ENCODE assay signal across 8 mouse cellular contexts in the genomic region with DNA sequence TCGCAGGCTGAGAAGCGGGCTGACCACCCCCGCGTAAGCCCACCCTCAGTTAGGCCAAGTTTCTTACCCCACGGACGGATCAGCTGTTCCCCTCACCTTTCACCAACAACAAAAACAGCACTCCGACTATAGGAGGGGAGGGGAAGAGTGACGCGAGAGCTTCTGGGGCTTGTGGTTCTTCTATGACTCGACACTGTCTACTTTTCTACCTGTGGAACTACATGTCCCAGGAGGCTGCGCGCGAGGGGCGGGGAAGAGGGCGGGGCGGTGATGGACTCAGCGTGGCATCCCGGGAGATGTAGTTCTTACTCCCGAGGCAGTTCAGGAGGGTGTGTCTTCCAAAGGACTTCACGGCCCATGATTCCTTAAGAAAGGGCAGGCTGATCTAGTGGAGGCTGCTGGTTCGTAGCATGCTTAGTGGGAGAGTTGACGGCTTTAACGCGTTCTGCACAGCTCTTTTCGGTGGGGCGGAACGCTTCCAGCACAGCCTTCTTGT. TPM values are rescaled to one million over a fixed set of nuclear protein-coding genes. Genes with fewer than 3 reads are reported as not detected.
DNase-seq lines count a peak whose midpoint lies in the region; ATAC-seq and TF ChIP-seq lines count a peak whose summit lies in the region.

Calcoco1 (minus strand) TSS at position 199 of the 496 bp plus-strand sequence.

- peak within 1 kb of the TSS; percentile 31 for H3K27ac ChIP-seq in forebrain, embryonic 16.5 days (ENCODE audit: low read length)
- H3K27ac ChIP-seq in layer of hippocampus, adult 2 months = peak within 1 kb of the TSS; percentile 86
- peak within 1 kb of the TSS; percentile 67; the same call in 1 of the 2 replicates for H3K27ac ChIP-seq in lung, embryonic 14.5 days (ENCODE audit: low read depth)
- H3K27ac ChIP-seq in olfactory bulb, adult 2 months (ENCODE audit: insufficient read depth, low read depth, low read length) = peak within 1 kb of the TSS; percentile 19; the same call in 1 of the 2 replicates
- peak within 1 kb of the TSS; percentile 54; the same call in 1 of the 2 replicates for H3K27ac ChIP-seq in thymus, adult 2 months (ENCODE audit: control insufficient read depth, insufficient read depth, low read length)

- no peaks in the 10 kb centered on the region for H3K9me3 ChIP-seq in G1E (replicated peaks)
- H3K9me3 ChIP-seq in forebrain, embryonic 16.5 days (ENCODE audit: control insufficient read depth, low read length) = no peaks in the 10 kb centered on the region
- no peaks in the 10 kb centered on the region for H3K9me3 ChIP-seq in lung, embryonic 14.5 days (ENCODE audit: low read depth, low read length)

- peak; percentile 85 for DNase-seq in G1E (ENCODE audit: low spot score)
- peak; percentile 92 to 95 for DNase-seq in cerebellum, adult 18-20 months
- DNase-seq in heart, postnatal 36 days = peak; percentile 89 to 92
- peak; percentile 97 to 98 for DNase-seq in layer of hippocampus, adult 2 months (ENCODE audit: low spot score in 2 of 2)
- DNase-seq in lung, embryonic 14.5 days = peak; percentile 95
- DNase-seq in thymus, adult 2 months = peak; percentile 91

- TF ChIP-seq CTCF in G1E (IDR thresholded peaks at IDR 0.05; ENCODE audit: low read depth, low read length) = no peak
- no peak for TF ChIP-seq CTCF in layer of hippocampus, adult 2 months (conservative IDR thresholded peaks at IDR 0.05)
- no peak for TF ChIP-seq CTCF in lung, embryonic 14.5 days (IDR thresholded peaks at IDR 0.05; ENCODE audit: low read depth)
- peak; percentile 15; the same call in 1 of the 2 replicates for TF ChIP-seq CTCF in olfactory bulb, adult 2 months (IDR thresholded peaks at IDR 0.05; ENCODE audit: insufficient read depth, low read depth, low read length)
- TF ChIP-seq CTCF in thymus, adult 2 months (IDR thresholded peaks at IDR 0.05; ENCODE audit: borderline replicate concordance, control insufficient read depth, extremely low read depth, insufficient read depth, low read length, poor library complexity) = no peak

- H3K36me3 ChIP-seq in G1E (replicated peaks) = peaks cover 11% of the 10 kb centered on the region
- H3K36me3 ChIP-seq in forebrain, embryonic 16.5 days (ENCODE audit: control insufficient read depth, insufficient read depth) = peaks cover 8% of the 10 kb centered on the region; the same call in 1 of the 2 replicates
- H3K36me3 ChIP-seq in lung, embryonic 14.5 days (ENCODE audit: insufficient read depth) = peaks cover 5% of the 10 kb centered on the region; the same call in 1 of the 2 replicates
- H3K36me3 ChIP-seq in thymus, adult 2 months (ENCODE audit: control insufficient read depth, insufficient read depth, low read length) = peaks cover 8% of the 10 kb centered on the region; the same call in 1 of the 2 replicates

- H3K4me2 ChIP-seq in forebrain, embryonic 16.5 days (ENCODE audit: low read length) = peak within 1 kb of the TSS; percentile 90
- H3K4me2 ChIP-seq in lung, embryonic 14.5 days = peak within 1 kb of the TSS; percentile 68

- no peaks in the 10 kb centered on the region for H3K27me3 ChIP-seq in G1E (ENCODE audit: insufficient read depth, low read length)
- no peaks in the 10 kb centered on the region; the same call in 1 of the 2 replicates for H3K27me3 ChIP-seq in forebrain, embryonic 16.5 days (replicated peaks; ENCODE audit: control insufficient read depth, insufficient read depth, low read length)
- H3K27me3 ChIP-seq in lung, embryonic 14.5 days (ENCODE audit: insufficient read depth, low read length) = no peaks in the 10 kb centered on the region
- H3K27me3 ChIP-seq in thymus, adult 2 months (ENCODE audit: control insufficient read depth, insufficient read depth, low read length) = no peaks in the 10 kb centered on the region; the same call in 1 of the 2 replicates

- ATAC-seq in G1E (ENCODE audit: extremely low read depth, insufficient number of reproducible peaks, low FRiP score, poor library complexity, severe bottlenecking) = peak; percentile 98
- peak; percentile 99 for ATAC-seq in forebrain, embryonic 16.5 days
- peak; percentile 100 for ATAC-seq in lung, embryonic 14.5 days (ENCODE audit: insufficient read depth)

- peaks cover 17% of the 10 kb centered on the region for H3K4me1 ChIP-seq in G1E (ENCODE audit: insufficient read depth, low read depth, low read length)
- H3K4me1 ChIP-seq in forebrain, embryonic 16.5 days (replicated peaks; ENCODE audit: control insufficient read depth, insufficient read depth, low read length) = peaks cover 16% of the 10 kb centered on the region
- H3K4me1 ChIP-seq in lung, embryonic 14.5 days (ENCODE audit: insufficient read depth) = no peaks in the 10 kb centered on the region
- H3K4me1 ChIP-seq in olfactory bulb, adult 2 months (ENCODE audit: control insufficient read depth, insufficient read depth, low read length) = peaks cover 4% of the 10 kb centered on the region; the same call in 1 of the 2 replicates
- H3K4me1 ChIP-seq in thymus, adult 2 months (replicated peaks; ENCODE audit: control insufficient read depth, insufficient read depth, low read length) = peaks cover 3% of the 10 kb centered on the region

- intact Hi-C loops in heart, postnatal 36 days (cut with DNase I) = loop anchor here (5.0 kb wide), 1 partner anchor 95 kb away; the partner anchor contains the start of genes Atf7 and Gm28047

- WGBS in forebrain, embryonic 16.5 days = under 1% methylated on average over 27 of the region's 27 CpGs
- WGBS in lung, embryonic 14.5 days = under 1% methylated on average over 27 of the region's 27 CpGs
- WGBS in olfactory bulb, adult 2 months = under 1% methylated on average over 27 of the region's 27 CpGs
- 4% methylated on average over 27 of the region's 27 CpGs for WGBS in thymus, adult 2 months

- H3K4me3 ChIP-seq in G1E (ENCODE audit: low read depth, low read length) = peak within 1 kb of the TSS; percentile 76
- peak within 1 kb of the TSS; percentile 87 for H3K4me3 ChIP-seq in forebrain, embryonic 16.5 days (replicated peaks; ENCODE audit: low read length)
- peak within 1 kb of the TSS; percentile 65 for H3K4me3 ChIP-seq in layer of hippocampus, adult 2 months
- peak within 1 kb of the TSS; percentile 56 for H3K4me3 ChIP-seq in lung, embryonic 14.5 days (ENCODE audit: low read depth, low read length)
- H3K4me3 ChIP-seq in olfactory bulb, adult 2 months (ENCODE audit: insufficient read depth, low read depth, low read length) = peak within 1 kb of the TSS; percentile 95
- peak within 1 kb of the TSS; percentile 76 for H3K4me3 ChIP-seq in thymus, adult 2 months (ENCODE audit: control insufficient read depth, insufficient read depth, low read length)

- 0 out of 2 replicates have a peak, but pooled peaks have one; percentile 37 for TF ChIP-seq POLR2A in olfactory bulb, adult 2 months (IDR thresholded peaks at IDR 0.05; ENCODE audit: insufficient read depth, low read depth, low read length)
- TF ChIP-seq POLR2A in thymus, adult 2 months (IDR thresholded peaks at IDR 0.05; ENCODE audit: control insufficient read depth, extremely low read depth, insufficient read depth, low read length, poor library complexity) = peak; percentile 63

- peak within 1 kb of the TSS; percentile 70 for H3K9ac ChIP-seq in forebrain, embryonic 16.5 days (replicated peaks; ENCODE audit: low read depth, low read length)
- H3K9ac ChIP-seq in lung, embryonic 14.5 days = peak within 1 kb of the TSS; percentile 65

RNA-seq across cellular contexts. Expression of gene Calcoco1, which starts in this region (rescaled TPM):
- total RNA-seq in G1E (2014; fragmentation: Nextera tagmentation) (41.0 and 46.7 TPM in 2 replicates), G1E (2017) (12.3 and 14.5 TPM in 2 replicates)
- 14.4 and 15.2 TPM in 2 replicates for polyA plus RNA-seq in G1E (2012)
- 80.6 and 87.7 TPM in 2 replicates for polyA plus RNA-seq in forebrain, embryonic 16.5 days (2015; fragmentation: Nextera tagmentation; extraction: Ambion mirVana)
- total RNA-seq in heart, postnatal 36 days (2021) = 100 to 1,000 TPM; 111 to 137 TPM
- 10 to 100 TPM; 95.4 to 96.9 TPM for total RNA-seq in layer of hippocampus, adult 2 months (2021)
- polyA plus RNA-seq in lung, embryonic 14.5 days (2014; fragmentation: Nextera tagmentation; extraction: Ambion mirVana) = 35.5 and 36.4 TPM in 2 replicates
- not detected in 2 replicates for polyA plus RNA-seq in olfactory bulb, adult 2 months (2012; ENCODE audit: insufficient read depth, insufficient read length, low replicate concordance, missing spikeins)
- polyA plus RNA-seq in thymus, adult 2 months (2012; rRNA removed) = 74.7 and 77.5 TPM in 2 replicates

Comparison
In these comparisons a context has a peak if more than half of its experiments do, and no peak if none do; other contexts are left out.
1. Peak in every context shown above with its lines: DNase-seq, ATAC-seq, H3K4me3 ChIP-seq and H3K27ac ChIP-seq.
2. H3K27ac ChIP-seq: peak in every context shown above with its lines; median percentile 86 in layer of hippocampus, adult 2 months; 67 in lung, embryonic 14.5 days; 54 in thymus, adult 2 months; 31 in forebrain, embryonic 16.5 days; 19 in olfactory bulb, adult 2 months.